Mouse (Mus musculus) cerebellum, adult 2 months (tissue): Measurements from ENCODE around the gene Agpat3.

Experiments
- CTCF ChIP-seq: fragments of 200-500 bp; IDR thresholded peaks from 2 replicates; pipeline ENCODE4 v1.5.1; 2011; ENCODE audit warnings: low read depth, mild to moderate bottlenecking, control low read depth, low read length, moderate library complexity, borderline replicate concordance; ENCODE audit not compliant: insufficient read depth
- POLR2A ChIP-seq: fragments of 200-500 bp; IDR thresholded peaks from 2 replicates; pipeline ENCODE4 v1.6.1; 2011; ENCODE audit warnings: low read length, control low read depth, borderline replicate concordance; ENCODE audit not compliant: insufficient read depth

DNA sequence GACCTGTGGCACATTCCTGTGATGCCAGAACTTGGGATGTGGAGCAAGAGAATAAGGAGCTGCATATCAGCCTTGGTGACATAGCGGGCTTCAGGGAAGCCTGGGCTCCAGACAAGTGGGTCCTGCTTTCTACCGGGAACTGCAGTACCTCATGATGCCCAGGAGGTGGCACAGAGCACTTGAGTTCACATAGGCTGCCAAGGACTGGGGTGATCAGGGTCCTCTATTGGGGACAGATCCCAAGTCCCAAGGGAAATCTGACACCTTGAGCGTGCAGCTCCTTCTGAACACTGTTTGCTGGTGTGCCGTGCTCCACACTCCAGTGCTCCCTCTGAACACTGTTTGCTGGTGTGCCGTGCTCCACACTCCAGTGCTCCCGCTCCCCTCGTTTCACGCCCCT, 73.1 kb downstream of the Agpat3 start:
- peak; percentile 93 for TF ChIP-seq CTCF
- TF ChIP-seq POLR2A, result no peak
